ENCODE assay signal across 24 mouse cellular contexts in genomic region chr7:65274216-65274615, GRCm38 (mm10).
DNase-seq lines count a peak whose midpoint lies in the region; ATAC-seq and TF ChIP-seq lines count a peak whose summit lies in the region.
"Had no signal": no experiment of that assay in that cellular context is flagged by ENCODE, and none has a peak within 500 bp of the region (broad histone marks: within the 10 kb centered on the region; RNA-seq: fewer than 3 reads in every experiment).

No protein-coding gene starts in this region.

- no peak for ATAC-seq in forebrain, embryonic 14.5 days
- no peak for ATAC-seq in forebrain, embryonic 16.5 days
- no peak for ATAC-seq in liver, embryonic 11.5 days (replicated peaks; ENCODE audit: low FRiP score)
- ATAC-seq in liver, postnatal 0 days = no peak
- ATAC-seq in activated CD4-positive, CD25-positive, alpha-beta regulatory T cell, adult 4 months = no peak
- ATAC-seq: liver, embryonic 12.5 days had no signal

- WGBS in forebrain, embryonic 14.5 days = 77% methylated on average over 5 of the region's 5 CpGs
- 77% methylated on average over 5 of the region's 5 CpGs for WGBS in forebrain, embryonic 16.5 days
- WGBS in liver, embryonic 11.5 days = 78% methylated on average over 5 of the region's 5 CpGs
- WGBS in liver, postnatal 0 days (ENCODE audit: insufficient replicate concordance) = 82% methylated on average over 5 of the region's 5 CpGs

- no peak overlapping the region for H3K9ac ChIP-seq in forebrain, embryonic 14.5 days (ENCODE audit: low read length)
- H3K9ac ChIP-seq in forebrain, embryonic 16.5 days (replicated peaks; ENCODE audit: low read depth, low read length) = no peak overlapping the region
- no peak overlapping the region for H3K9ac ChIP-seq in liver, embryonic 11.5 days (ENCODE audit: low read depth, low read length)
- no peak overlapping the region for H3K9ac ChIP-seq in liver, postnatal 0 days (replicated peaks)
- H3K9ac ChIP-seq: hindbrain, embryonic 12.5 days; liver, embryonic 12.5 days; midbrain, embryonic 12.5 days had no signal

- no peaks in the 10 kb centered on the region for H3K36me3 ChIP-seq in forebrain, embryonic 14.5 days (ENCODE audit: control insufficient read depth, insufficient read depth, low read length)
- no peaks in the 10 kb centered on the region for H3K36me3 ChIP-seq in forebrain, embryonic 16.5 days (ENCODE audit: control insufficient read depth, insufficient read depth)
- no peaks in the 10 kb centered on the region for H3K36me3 ChIP-seq in liver, embryonic 11.5 days (ENCODE audit: control insufficient read depth, insufficient read depth, low read length)
- no peaks in the 10 kb centered on the region for H3K36me3 ChIP-seq in liver, postnatal 0 days (replicated peaks; ENCODE audit: insufficient read depth, low read length)
- H3K36me3 ChIP-seq: forebrain, embryonic 10.5 days; hindbrain, embryonic 12.5 days; liver, embryonic 12.5 days; midbrain, embryonic 12.5 days had no signal

- no peak overlapping the region for H3K4me2 ChIP-seq in forebrain, embryonic 14.5 days (ENCODE audit: low read length)
- no peak overlapping the region for H3K4me2 ChIP-seq in forebrain, embryonic 16.5 days (ENCODE audit: low read length)
- H3K4me2 ChIP-seq in liver, embryonic 11.5 days = no peak overlapping the region
- no peak overlapping the region for H3K4me2 ChIP-seq in liver, postnatal 0 days (ENCODE audit: low read depth, low read length)
- H3K4me2 ChIP-seq: heart, embryonic 11.5 days; hindbrain, embryonic 12.5 days; liver, embryonic 12.5 days; midbrain, embryonic 12.5 days had no signal

- H3K4me3 ChIP-seq in forebrain, embryonic 14.5 days (ENCODE audit: low read depth, low read length) = no peak overlapping the region
- H3K4me3 ChIP-seq in forebrain, embryonic 16.5 days (replicated peaks; ENCODE audit: low read length) = no peak overlapping the region
- H3K4me3 ChIP-seq in liver, embryonic 11.5 days (ENCODE audit: low read depth, low read length) = no peak overlapping the region
- H3K4me3 ChIP-seq in liver, postnatal 0 days (ENCODE audit: low read depth, low read length) = no peak overlapping the region
- H3K4me3 ChIP-seq: forebrain, embryonic 10.5 days; hindbrain, embryonic 12.5 days; left cerebral cortex, adult 2 months; liver, embryonic 12.5 days; midbrain, embryonic 12.5 days had no signal

- TF ChIP-seq CTCF in liver, postnatal 0 days (IDR thresholded peaks at IDR 0.05; ENCODE audit: low read depth) = no peak

- no peak overlapping the region for H3K27ac ChIP-seq in forebrain, embryonic 14.5 days (ENCODE audit: low read depth, low read length)
- no peak overlapping the region for H3K27ac ChIP-seq in forebrain, embryonic 16.5 days (ENCODE audit: low read length)
- H3K27ac ChIP-seq in liver, embryonic 11.5 days (ENCODE audit: low read depth, low read length) = no peak overlapping the region
- H3K27ac ChIP-seq in liver, postnatal 0 days (ENCODE audit: low read depth) = no peak overlapping the region
- H3K27ac ChIP-seq: forebrain, embryonic 10.5 days; hindbrain, embryonic 12.5 days; kidney, postnatal 0 days; left cerebral cortex, adult 2 months; liver, embryonic 12.5 days; midbrain, embryonic 12.5 days; stomach, postnatal 0 days had no signal

- DNase-seq in cerebellum, adult 11 months = peak; percentile 5
- no peak for DNase-seq in cerebellum, adult 18-20 months
- DNase-seq in forebrain, embryonic 14.5 days (ENCODE audit: low spot score) = peak; percentile 32
- DNase-seq in liver, embryonic 11.5 days (ENCODE audit: low spot score) = peak; percentile 22
- DNase-seq in liver, postnatal 0 days = no peak
- DNase-seq in heart, postnatal 14 days = no peak
- DNase-seq: adrenal gland, postnatal 14 days; gastrocnemius, postnatal 14 days; heart, postnatal 10 days; kidney, adult 2 months; layer of hippocampus, adult 9-11 months; lung, adult 2 months; right cerebral cortex, postnatal 14 days; thymus, adult 2 months had no signal

- intact Hi-C loops in heart, postnatal 14 days (cut with DNase I) = no loop called here

- no peaks in the 10 kb centered on the region for H3K4me1 ChIP-seq in forebrain, embryonic 14.5 days (ENCODE audit: control insufficient read depth, insufficient read depth, low read length)
- no peaks in the 10 kb centered on the region for H3K4me1 ChIP-seq in forebrain, embryonic 16.5 days (replicated peaks; ENCODE audit: control insufficient read depth, insufficient read depth, low read length)
- no peaks in the 10 kb centered on the region for H3K4me1 ChIP-seq in liver, embryonic 11.5 days (replicated peaks; ENCODE audit: control insufficient read depth, insufficient read depth, low read length)
- H3K4me1 ChIP-seq in liver, postnatal 0 days (ENCODE audit: insufficient read depth) = no peaks in the 10 kb centered on the region
- H3K4me1 ChIP-seq: forebrain, embryonic 10.5 days; hindbrain, embryonic 12.5 days; liver, embryonic 12.5 days; midbrain, embryonic 12.5 days had no signal

- no peaks in the 10 kb centered on the region for H3K9me3 ChIP-seq in forebrain, embryonic 14.5 days (replicated peaks; ENCODE audit: control insufficient read depth, low read length)
- no peaks in the 10 kb centered on the region for H3K9me3 ChIP-seq in forebrain, embryonic 16.5 days (ENCODE audit: control insufficient read depth, low read length)
- H3K9me3 ChIP-seq in liver, embryonic 11.5 days (ENCODE audit: control insufficient read depth, low read length) = no peaks in the 10 kb centered on the region
- no peaks in the 10 kb centered on the region for H3K9me3 ChIP-seq in liver, postnatal 0 days (ENCODE audit: low read length)
- H3K9me3 ChIP-seq: hindbrain, embryonic 12.5 days; midbrain, embryonic 12.5 days had no signal

- no peaks in the 10 kb centered on the region for H3K27me3 ChIP-seq in forebrain, embryonic 14.5 days (replicated peaks; ENCODE audit: control insufficient read depth, insufficient read depth, low read length)
- H3K27me3 ChIP-seq in forebrain, embryonic 16.5 days (replicated peaks; ENCODE audit: control insufficient read depth, insufficient read depth, low read length) = no peaks in the 10 kb centered on the region
- H3K27me3 ChIP-seq in liver, embryonic 11.5 days (replicated peaks; ENCODE audit: control insufficient read depth, insufficient read depth, low read length) = no peaks in the 10 kb centered on the region
- no peaks in the 10 kb centered on the region for H3K27me3 ChIP-seq in liver, postnatal 0 days (ENCODE audit: insufficient read depth, low read length)
- H3K27me3 ChIP-seq: hindbrain, embryonic 12.5 days; liver, embryonic 12.5 days; midbrain, embryonic 12.5 days had no signal

- TF ChIP-seq EP300 in liver, postnatal 0 days (IDR thresholded peaks at IDR 0.05; ENCODE audit: low read depth) = no peak

Comparison
In these comparisons a context has a peak if more than half of its experiments do, and no peak if none do; other contexts are left out.
1. DNase-seq: peak in cerebellum, adult 11 months (single experiment), forebrain, embryonic 14.5 days (single experiment) and liver, embryonic 11.5 days (single experiment); none in cerebellum, adult 18-20 months (0 of 2), liver, postnatal 0 days (single experiment) and heart, postnatal 14 days (0 of 2).